Mouse (Mus musculus): ENCODE data around the gene Gm6337. TPM values are rescaled to one million over a fixed set of nuclear protein-coding genes. Genes with fewer than 3 reads are reported as not detected.
"Not testable (repeated sequence)": the region's sequence is repeated elsewhere in the genome, so short reads cannot be mapped to it uniquely, and the experiment has no call there.

Gene Gm6337
- total RNA-seq (2021): not detected

DNA sequence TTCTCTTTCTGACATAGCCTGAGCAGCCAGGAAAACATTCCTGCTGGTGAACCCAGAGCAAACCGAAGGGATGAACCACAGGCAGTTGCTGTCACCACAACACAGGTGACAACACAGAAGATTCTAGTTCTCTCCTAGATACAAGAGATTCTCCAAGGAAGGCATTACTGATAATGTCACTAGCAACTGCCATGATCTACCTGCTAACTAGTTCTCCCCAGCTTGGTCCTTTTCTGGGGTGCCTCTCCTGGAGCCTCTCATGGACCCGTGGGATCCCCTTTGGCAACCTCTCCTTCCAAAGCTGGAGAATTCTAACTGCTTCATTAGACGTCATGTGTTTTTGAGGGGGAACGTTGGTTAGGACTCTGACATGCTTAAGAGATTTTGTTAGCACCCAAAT lies at the start of gene Gm6337:
Gene Gm6337, minus strand, starts transcription at position 101 of the 400 bp plus-strand sequence.
- intact Hi-C loops (cut with DNase I); DNase-seq (ENCODE audit: low spot score in 2 of 2): not testable (repeated sequence)

DNA sequence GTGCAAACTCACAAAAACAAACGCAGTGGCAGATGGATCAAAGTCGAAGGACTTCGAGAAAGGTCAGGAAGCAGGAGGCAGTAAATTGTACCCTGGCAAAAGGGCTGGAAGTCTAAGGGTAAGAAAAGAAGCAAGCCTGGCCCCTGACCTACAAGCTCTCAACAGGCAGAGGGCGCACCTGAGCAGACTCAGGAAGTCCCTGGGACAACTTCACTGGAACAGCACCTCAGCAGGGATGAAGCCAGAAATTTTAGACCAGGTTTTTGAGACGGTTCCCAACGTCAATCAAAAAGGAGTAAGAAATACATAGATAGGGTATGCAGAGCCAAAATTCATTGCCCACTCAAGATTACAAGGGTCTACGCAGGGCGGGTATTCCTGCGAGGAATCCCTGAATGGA lies 49.4 kb upstream of the Gm6337 start:
- DNase-seq (ENCODE audit: low spot score in 2 of 2); intact Hi-C loops (cut with DNase I): not testable (repeated sequence)

DNA sequence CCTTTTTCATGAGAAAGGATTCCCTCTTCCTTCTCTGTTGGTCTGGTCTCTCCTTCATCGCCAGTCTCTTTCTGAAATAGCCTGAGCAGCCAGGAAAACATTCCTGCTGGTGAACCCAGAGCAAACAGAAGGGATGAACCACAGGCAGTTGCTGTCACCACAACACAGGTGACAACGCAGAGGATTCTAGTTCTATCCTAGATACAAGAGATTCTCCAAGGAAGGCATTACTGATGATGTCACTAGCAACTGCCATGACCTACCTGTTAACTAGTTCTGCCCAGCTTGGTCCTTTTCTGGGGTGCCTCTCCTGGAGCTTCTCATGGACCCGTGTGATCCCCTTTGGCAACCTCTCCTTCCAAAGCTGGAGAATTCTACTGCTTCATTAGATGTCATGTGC lies 35.8 kb upstream of the Gm6337 start, which contains the start of gene Gm8206:
Gene Gm8206, minus strand, starts transcription at position 101 of the 400 bp plus-strand sequence.
- DNase-seq (ENCODE audit: low spot score in 2 of 2); intact Hi-C loops (cut with DNase I): not testable (repeated sequence)

Other genes with a start within 250 kb of the Gm6337 start
- gene Gm3424, start 227.9 kb downstream of the Gm6337 start, total RNA-seq (2021): not detected
- under 1 TPM; 0.42 to 1.00 TPM for gene Gm8237, start 177.9 kb downstream of the Gm6337 start, total RNA-seq (2021)
- gene Gm3248, start 96.5 kb downstream of the Gm6337 start, total RNA-seq (2021): under 1 TPM; 0.74 to 0.84 TPM
- gene Gm3453, start 79.1 kb downstream of the Gm6337 start, total RNA-seq (2021): not detected
- gene Gm8206, start 35.7 kb upstream of the Gm6337 start, total RNA-seq (2021): under 1 TPM in 1 of 2 experiments, not detected in 1; 0.41 TPM
- gene Gm3468, start 50.4 kb upstream of the Gm6337 start, total RNA-seq (2021): 1 to 10 TPM in 1 of 2 experiments, under 1 TPM in 1; 0.86 to 1.4 TPM
- gene Gm3476, start 67.5 kb upstream of the Gm6337 start, total RNA-seq (2021): not detected
- under 1 TPM; 0.34 to 0.62 TPM for gene Gm21560, start 161.0 kb upstream of the Gm6337 start, total RNA-seq (2021)
- gene Gm3411, start 229.0 kb upstream of the Gm6337 start, total RNA-seq (2021): 1 to 10 TPM in 1 of 2 experiments, under 1 TPM in 1; 0.96 to 1.5 TPM
- not detected for gene Gm21103, start 246.6 kb upstream of the Gm6337 start, total RNA-seq (2021)